ENCODE assay signal across 8 mouse cellular contexts in the genomic region with DNA sequence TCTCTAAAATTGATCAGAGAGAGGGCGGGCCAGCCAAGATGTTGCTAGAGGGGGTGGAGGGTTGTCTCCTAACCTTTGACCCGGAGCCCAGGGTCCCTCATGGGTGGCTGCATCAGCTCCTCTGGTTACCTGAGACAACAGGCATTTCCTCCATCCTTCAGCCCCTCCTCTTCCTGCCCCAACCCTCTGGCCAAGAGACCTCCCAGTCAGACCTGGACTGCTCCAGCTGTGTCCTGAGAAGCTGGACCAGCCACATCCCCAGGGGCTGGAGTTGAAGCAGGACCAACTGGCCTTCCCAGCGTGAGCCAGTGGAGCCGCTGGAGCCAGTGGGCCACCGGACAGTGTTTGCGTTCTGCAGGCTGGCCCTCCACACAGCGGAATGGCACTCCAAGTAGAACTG. TPM values are rescaled to one million over a fixed set of nuclear protein-coding genes. Genes with fewer than 3 reads are reported as not detected.
DNase-seq lines count a peak whose midpoint lies in the region; ATAC-seq and TF ChIP-seq lines count a peak whose summit lies in the region.

Gene Myo1c, plus strand, starts transcription at position 194 of the 400 bp plus-strand sequence.

- WGBS in liver, adult 2 months, result 77% methylated on average over 7 of the region's 7 CpGs
- WGBS in liver, embryonic 11.5 days, result 58% methylated on average over 7 of the region's 7 CpGs
- 74% methylated on average over 7 of the region's 7 CpGs for WGBS in stomach, embryonic 14.5 days

- peaks cover 26% of the 10 kb centered on the region for H3K4me1 ChIP-seq in liver, adult 2 months (ENCODE audit: control insufficient read depth, insufficient read depth, low read length)
- H3K4me1 ChIP-seq in liver, embryonic 11.5 days (replicated peaks; ENCODE audit: control insufficient read depth, insufficient read depth, low read length), result peaks cover 39% of the 10 kb centered on the region
- peaks cover 26% of the 10 kb centered on the region for H3K4me1 ChIP-seq in stomach, embryonic 14.5 days (ENCODE audit: control insufficient read depth, insufficient read depth, low read length)

- H3K79me2 ChIP-seq in liver, adult 2 months (ENCODE audit: control insufficient read depth, insufficient read depth, low read length), result no peaks in the 10 kb centered on the region

- no peaks in the 10 kb centered on the region for H3K27me3 ChIP-seq in liver, adult 2 months (ENCODE audit: control insufficient read depth, insufficient read depth, low read length)
- no peaks in the 10 kb centered on the region for H3K27me3 ChIP-seq in liver, embryonic 11.5 days (replicated peaks; ENCODE audit: control insufficient read depth, insufficient read depth, low read length)
- H3K27me3 ChIP-seq in stomach, embryonic 14.5 days (ENCODE audit: control insufficient read depth, insufficient read depth, low read length), result no peaks in the 10 kb centered on the region

- TF ChIP-seq POLR2A in liver, adult 2 months (IDR thresholded peaks at IDR 0.05; ENCODE audit: extremely low read depth, insufficient read depth, low read length), result 0 out of 2 replicates have a peak, but pooled peaks have one; percentile 36
- TF ChIP-seq POLR2A in brain, embryonic 14.5 days (IDR thresholded peaks at IDR 0.05; ENCODE audit: borderline replicate concordance, extremely low read depth, insufficient read depth, insufficient read length, poor library complexity, severe bottlenecking), result no peak

- H3K9me3 ChIP-seq in liver, embryonic 11.5 days (ENCODE audit: control insufficient read depth, low read length), result no peaks in the 10 kb centered on the region
- no peaks in the 10 kb centered on the region for H3K9me3 ChIP-seq in stomach, embryonic 14.5 days (ENCODE audit: control insufficient read depth, low read depth, low read length)

- peak within 1 kb of the TSS; percentile 81 for H3K4me3 ChIP-seq in liver, adult 2 months (ENCODE audit: insufficient read depth, low read depth, low read length)
- peak within 1 kb of the TSS; percentile 79 for H3K4me3 ChIP-seq in liver, embryonic 11.5 days (ENCODE audit: low read depth, low read length)
- peak within 1 kb of the TSS; percentile 72 for H3K4me3 ChIP-seq in stomach, embryonic 14.5 days (ENCODE audit: low read depth, low read length)

- H3K27ac ChIP-seq in liver, adult 2 months (replicated peaks; ENCODE audit: insufficient read depth, low read depth, low read length), result peak within 1 kb of the TSS; percentile 74
- H3K27ac ChIP-seq in liver, embryonic 11.5 days (ENCODE audit: low read depth, low read length), result peak within 1 kb of the TSS; percentile 77; the same call in 1 of the 2 replicates
- peak within 1 kb of the TSS; percentile 90 for H3K27ac ChIP-seq in stomach, embryonic 14.5 days (ENCODE audit: low read length)

- H3K36me3 ChIP-seq in liver, adult 2 months (ENCODE audit: control insufficient read depth, insufficient read depth, low read length), result peaks cover 2% of the 10 kb centered on the region; the same call in 1 of the 2 replicates
- no peaks in the 10 kb centered on the region for H3K36me3 ChIP-seq in liver, embryonic 11.5 days (ENCODE audit: control insufficient read depth, insufficient read depth, low read length)
- no peaks in the 10 kb centered on the region for H3K36me3 ChIP-seq in stomach, embryonic 14.5 days (ENCODE audit: control insufficient read depth, insufficient read depth, low read length)

- H3K4me2 ChIP-seq in liver, embryonic 11.5 days, result peak within 1 kb of the TSS; percentile 77
- peak within 1 kb of the TSS; percentile 77 for H3K4me2 ChIP-seq in stomach, embryonic 14.5 days (replicated peaks; ENCODE audit: low read depth, low read length)

- DNase-seq in liver, adult 2 months (ENCODE audit: extremely low read depth, low read depth, low spot score), result no peak
- DNase-seq in liver, result no peak
- DNase-seq in brain, embryonic 14.5 days (ENCODE audit: low read depth), result no peak
- peak; percentile 83 to 89 for DNase-seq in heart, adult 18-20 months
- DNase-seq in kidney, adult 11 months, result peak; percentile 73
- no peak for DNase-seq in liver, embryonic 11.5 days (ENCODE audit: low spot score)
- DNase-seq in frontal cortex, postnatal 25 days (ENCODE audit: low spot score in 2 of 2), result no peak

- no peak for ATAC-seq in liver, embryonic 11.5 days (replicated peaks; ENCODE audit: low FRiP score)
- no peak for ATAC-seq in stomach, embryonic 14.5 days (ENCODE audit: insufficient number of reproducible peaks, insufficient read depth, low FRiP score, low read depth)

- no peak for TF ChIP-seq CTCF in liver, adult 2 months (IDR thresholded peaks at IDR 0.05; ENCODE audit: low read depth, low read length)
- TF ChIP-seq CTCF in brain, embryonic 14.5 days (IDR thresholded peaks at IDR 0.05; ENCODE audit: borderline replicate concordance, extremely low read depth, insufficient read depth, insufficient read length), result no peak

- H3K9ac ChIP-seq in liver, adult 2 months (ENCODE audit: low read depth, low read length), result peak within 1 kb of the TSS; percentile 81
- peak within 1 kb of the TSS; percentile 94 for H3K9ac ChIP-seq in liver, embryonic 11.5 days (ENCODE audit: low read depth, low read length)
- H3K9ac ChIP-seq in stomach, embryonic 14.5 days (replicated peaks; ENCODE audit: low read depth, low read length), result peak within 1 kb of the TSS; percentile 71

RNA-seq across cellular contexts. Expression of gene Myo1c, which starts in this region (rescaled TPM):
- 15.6 and 17.9 TPM in 2 replicates for total RNA-seq in liver, adult 2 months (2014; rRNA removed)
- polyA plus RNA-seq in liver, adult 2 months (2012; rRNA removed), result 17.0 and 21.5 TPM in 2 replicates
- polyA plus RNA-seq in brain, embryonic 14.5 days (2012; rRNA removed), result 12.2 and 14.1 TPM in 2 replicates
- 10 to 100 TPM; 87.2 to 96.1 TPM for total RNA-seq in heart, adult 18-20 months (2021)
- 37.4 and 41.9 TPM in 2 replicates for polyA plus RNA-seq in liver, embryonic 11.5 days (2014; fragmentation: Nextera tagmentation; extraction: Ambion mirVana)
- polyA plus RNA-seq in stomach, embryonic 14.5 days (2014; fragmentation: Nextera tagmentation; extraction: Ambion mirVana), result 31.2 and 34.3 TPM in 2 replicates

Comparison
In these comparisons a context has a peak if more than half of its experiments do, and no peak if none do; other contexts are left out.
1. DNase-seq: peak in heart, adult 18-20 months (2 of 2) and kidney, adult 11 months (single experiment); none in liver, adult 2 months (single experiment), liver (single experiment), brain, embryonic 14.5 days (single experiment), liver, embryonic 11.5 days (single experiment) and frontal cortex, postnatal 25 days (0 of 2).
2. Peak in every context shown above with its lines, with median percentiles within 50 percentile points of each other: H3K27ac ChIP-seq, H3K4me3 ChIP-seq and H3K9ac ChIP-seq.